Mouse (Mus musculus) bone marrow, adult 2 months (tissue): Measurements from ENCODE around the gene Bcs1l.

Source experiments
- CTCF ChIP-seq: fragments of 200-500 bp; IDR thresholded peaks from 2 replicates; pipeline ENCODE4 v1.5.1; 2011; ENCODE audit warnings: low read length, control low read depth; ENCODE audit not compliant: control insufficient read depth, insufficient read depth
- POLR2A ChIP-seq: fragments of 200-500 bp; IDR thresholded peaks from 2 replicates; pipeline ENCODE4 v1.6.1; 2011; ENCODE audit warnings: low read depth, mild to moderate bottlenecking, control low read depth, low read length, borderline replicate concordance; ENCODE audit not compliant: control insufficient read depth

DNA sequence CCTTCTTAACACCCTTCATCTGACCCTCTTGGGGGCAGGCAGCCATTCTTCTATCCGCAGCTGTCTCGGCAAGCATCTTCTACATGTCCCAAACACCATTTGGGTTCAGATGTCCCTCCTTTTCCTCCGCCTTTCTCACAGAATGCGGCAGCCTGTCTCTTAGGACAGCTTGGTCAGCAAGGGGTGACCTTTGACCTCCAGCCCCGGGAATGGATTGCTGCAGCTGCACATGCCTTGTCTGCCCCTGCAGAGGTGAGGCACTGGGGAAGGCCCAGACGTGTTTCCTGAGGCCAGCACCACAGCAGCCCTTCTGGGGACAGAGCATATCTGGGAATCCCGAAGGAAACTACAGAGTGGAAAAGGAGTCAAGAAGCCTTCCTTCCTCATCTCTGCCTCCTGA lies 39.9 kb downstream of the Bcs1l start:
- TF ChIP-seq CTCF (no peak), POLR2A (no peak)
